Mouse (Mus musculus) hindbrain, embryonic 15.5 days (tissue): Measurements from ENCODE around the gene Arf1. TPM values are rescaled to one million over a fixed set of nuclear protein-coding genes. Genes with fewer than 3 reads are reported as not detected.

Experiments used
- ATAC-seq: fragments of 200-750 bp; cut with Nextera tagmentation; 2 replicates; pipeline ENCODE4 v1.8.0; 2017; ENCODE audit warnings: low read depth, moderate number of reproducible peaks, moderate TSS enrichment; ENCODE audit not compliant: low FRiP score
- H3K27ac ChIP-seq: fragments of 300-500 bp; sonication (generic); replicated peaks from 2 replicates; pipeline ENCODE4 v1.5.1; 2015; ENCODE audit warnings: mild to moderate bottlenecking, inconsistent platforms
- H3K27me3 ChIP-seq: fragments of 300-500 bp; sonication (generic); 2 replicates; pipeline ENCODE4 v1.6.1; 2015; ENCODE audit warnings: control low read depth, inconsistent platforms
- H3K36me3 ChIP-seq: fragments of 300-500 bp; sonication (generic); 2 replicates; pipeline ENCODE4 v1.6.1; 2015; ENCODE audit warnings: control low read depth, inconsistent platforms
- H3K4me1 ChIP-seq: fragments of 300-500 bp; sonication (generic); replicated peaks from 2 replicates; pipeline ENCODE4 v1.6.1; 2015; ENCODE audit warnings: control low read depth, inconsistent platforms
- H3K4me2 ChIP-seq: fragments of 300-500 bp; sonication (generic); 2 replicates; pipeline ENCODE4 v1.6.1; 2015; ENCODE audit warnings: moderate library complexity, mild to moderate bottlenecking, inconsistent platforms
- H3K4me3 ChIP-seq: fragments of 300-500 bp; sonication (generic); 2 replicates; pipeline ENCODE4 v1.5.1; 2015; ENCODE audit warnings: mild to moderate bottlenecking, inconsistent platforms
- H3K9ac ChIP-seq: fragments of 300-500 bp; sonication (generic); 2 replicates; pipeline ENCODE4 v1.6.1; 2015; ENCODE audit warnings: inconsistent platforms
- H3K9me3 ChIP-seq: fragments of 300-500 bp; sonication (generic); 2 replicates; pipeline ENCODE4 v1.6.1; 2016; ENCODE audit warnings: control low read depth, inconsistent platforms
- WGBS: fragments of 180-500 bp; shearing (Covaris S2); methylation state at CpG from one replicate; pipeline ENCODE4 v1.1.7; 2015; 5-methylcytosine and 5-hydroxymethylcytosine counted together
- polyA plus RNA-seq: library from polyadenylated mRNA; unstranded; fragments of >200 nt; fragmentation: Nextera tagmentation; extraction: Ambion mirVana; gene quantifications from 2 replicates; pipeline ENCODE4 v1.2.1, GENCODE M21; 2015

Gene Arf1
- polyA plus RNA-seq, 1 experiment from 2014 or later, result 653 TPM

DNA sequence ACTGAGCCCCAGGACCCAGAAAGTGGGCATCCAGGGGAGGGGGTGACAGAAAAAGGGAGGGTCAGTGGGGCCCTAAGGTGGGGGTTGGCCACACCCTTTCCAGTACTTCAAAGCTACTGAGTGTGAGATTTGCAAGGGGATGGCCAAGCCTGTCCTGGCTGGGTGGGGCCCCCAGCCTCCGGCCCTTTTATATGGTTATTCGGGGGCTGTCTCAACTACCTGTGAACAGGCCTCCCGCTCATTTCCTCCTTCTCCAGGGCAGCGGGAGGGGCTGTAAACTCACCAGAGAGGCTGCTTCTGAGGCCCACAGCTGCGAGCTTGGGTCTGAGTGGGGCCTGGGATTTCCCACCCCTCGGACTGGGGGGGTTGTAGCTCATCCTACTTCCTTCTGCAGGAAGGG, 15.8 kb upstream of the Arf1 start:
- 46% methylated on average over 6 of the region's 6 CpGs for WGBS
- Histone ChIP-seq H3K9me3 (no peaks in the 10 kb centered on the region), H3K4me3 (no peak overlapping the region), H3K4me2 (no peak overlapping the region), H3K27me3 (no peaks in the 10 kb centered on the region), H3K36me3 (no peaks in the 10 kb centered on the region), H3K9ac (no peak overlapping the region), H3K4me1 (peaks cover 4% of the 10 kb centered on the region), H3K27ac (no peak overlapping the region)
- no peak for ATAC-seq

DNA sequence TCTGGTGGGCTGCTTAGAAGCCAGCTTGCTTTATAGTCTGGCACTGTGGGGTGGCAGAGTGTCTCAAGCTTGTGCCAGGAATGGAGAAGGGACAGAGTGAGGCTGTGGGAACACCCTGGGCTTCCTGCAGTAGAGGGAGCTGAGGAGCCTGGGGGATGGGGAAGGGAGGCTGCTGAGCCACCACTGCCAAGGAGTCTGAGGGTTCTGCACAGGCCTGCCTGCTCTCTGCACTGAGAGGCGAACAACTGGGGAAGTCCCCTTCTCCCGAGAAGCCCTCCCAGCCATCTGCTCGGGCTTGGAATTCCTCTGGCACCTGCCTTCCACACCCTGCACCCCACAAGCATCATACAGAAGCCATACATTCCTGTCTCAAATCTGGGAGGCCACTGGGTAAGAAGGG, 13.8 kb upstream of the Arf1 start:
- Histone ChIP-seq H3K27ac (no peak overlapping the region), H3K4me2 (no peak overlapping the region), H3K4me1 (peaks cover 10% of the 10 kb centered on the region), H3K9ac (no peak overlapping the region), H3K36me3 (no peaks in the 10 kb centered on the region), H3K27me3 (no peaks in the 10 kb centered on the region), H3K4me3 (no peak overlapping the region), H3K9me3 (no peaks in the 10 kb centered on the region)
- WGBS, result 59% methylated on average over 3 of the region's 3 CpGs
- ATAC-seq, result no peak

DNA sequence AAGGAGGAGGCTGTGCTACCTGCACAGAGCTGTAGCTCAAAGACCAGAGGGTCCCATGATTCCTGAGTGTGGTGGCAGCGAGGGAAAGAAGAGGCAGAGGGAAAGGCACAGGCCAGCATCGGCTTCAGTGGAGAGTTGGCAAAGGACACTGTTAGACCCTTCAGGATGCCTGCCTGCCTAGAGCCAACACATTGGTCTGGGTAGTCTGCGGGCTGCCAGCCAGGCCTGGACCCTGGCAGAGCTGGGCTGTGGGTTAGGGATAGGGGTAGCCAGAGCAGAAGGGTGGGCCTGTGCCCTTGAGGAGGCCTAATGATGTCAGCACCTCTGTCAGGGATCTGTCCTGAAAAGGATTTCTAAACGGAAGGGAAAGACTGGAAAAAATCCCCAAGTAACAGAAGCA, 11.7 kb upstream of the Arf1 start:
- peaks cover 10% of the 10 kb centered on the region for H3K4me1 ChIP-seq
- no peaks in the 10 kb centered on the region for H3K36me3 ChIP-seq
- WGBS, result 67% methylated on average over 4 of the region's 4 CpGs
- no peaks in the 10 kb centered on the region for H3K9me3 ChIP-seq
- H3K4me2 ChIP-seq, result no peak overlapping the region
- no peak overlapping the region for H3K27ac ChIP-seq
- no peak for ATAC-seq
- H3K9ac ChIP-seq, result no peak overlapping the region
- no peak overlapping the region for H3K4me3 ChIP-seq
- H3K27me3 ChIP-seq, result no peaks in the 10 kb centered on the region

DNA sequence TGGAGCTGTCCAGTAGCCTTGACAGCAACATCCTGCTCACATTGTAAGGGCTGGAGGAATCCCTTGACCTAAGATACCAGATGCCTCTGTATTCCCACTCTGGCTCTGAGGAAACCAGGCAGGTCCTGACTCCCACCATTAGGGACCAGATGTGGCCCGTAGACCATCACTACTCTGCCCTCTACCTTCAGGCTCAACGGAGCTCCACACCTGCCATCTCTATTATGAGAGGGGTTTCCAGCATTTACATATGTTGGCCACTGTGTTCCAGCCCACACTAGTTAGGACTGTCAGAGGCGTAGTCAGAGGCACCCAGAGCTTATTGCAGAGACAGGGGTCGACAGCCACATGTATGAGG, 11.3 kb upstream of the Arf1 start:
- Histone ChIP-seq H3K27ac (no peak overlapping the region), H3K4me2 (0 out of 2 replicates have a peak overlapping the region, but pooled peaks have one; percentile 2), H3K36me3 (no peaks in the 10 kb centered on the region), H3K4me3 (no peak overlapping the region), H3K27me3 (no peaks in the 10 kb centered on the region), H3K4me1 (peaks cover 10% of the 10 kb centered on the region), H3K9ac (no peak overlapping the region), H3K9me3 (no peaks in the 10 kb centered on the region)
- ATAC-seq, result 0 out of 2 replicates have a peak, but pooled peaks have one; percentile 5
- whole genome bisulfite sequencing, result 46% methylated on average over 4 of the region's 4 CpGs

DNA sequence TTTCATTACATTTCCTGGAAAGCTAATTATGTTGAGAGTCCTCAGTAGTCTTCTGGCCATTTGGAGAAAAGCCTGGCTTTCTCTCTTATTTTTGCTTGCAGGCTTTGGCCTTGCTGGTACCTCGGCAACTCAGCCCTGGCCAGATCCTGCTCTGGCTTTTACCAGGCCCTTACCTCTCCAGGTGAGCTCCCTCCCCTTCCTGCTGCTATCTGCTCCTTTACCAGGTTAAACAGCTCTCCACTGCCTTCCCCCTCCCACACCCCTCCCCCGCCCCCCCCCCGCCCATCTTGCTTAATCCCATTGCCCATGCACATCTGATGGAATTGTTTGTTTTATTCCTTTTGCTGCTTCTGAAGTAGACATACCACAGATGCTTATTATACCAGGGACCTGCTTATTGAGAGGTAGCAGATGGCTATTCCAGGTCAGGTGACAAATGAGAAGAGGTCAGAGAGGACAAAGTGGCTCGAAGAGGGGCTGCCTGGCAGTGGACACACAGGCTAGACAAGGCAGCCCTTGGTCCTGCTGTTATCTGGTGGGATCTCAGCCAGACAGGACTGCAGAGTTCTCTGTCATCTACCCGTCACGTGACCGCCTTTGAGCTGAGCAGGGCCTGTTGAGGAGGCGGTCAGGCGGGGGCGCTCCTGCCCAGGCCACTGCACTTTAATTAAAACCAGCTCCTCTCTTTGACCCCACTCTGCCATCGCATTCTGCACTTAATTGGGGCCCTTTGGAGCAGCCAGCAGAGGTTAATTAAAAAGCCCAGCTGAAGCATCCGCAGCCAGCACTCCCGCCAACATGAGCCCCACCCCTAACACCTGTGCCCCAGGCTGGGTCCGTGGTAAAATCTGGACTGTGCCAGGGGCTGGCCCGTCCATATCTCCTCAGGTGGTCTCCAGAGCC, 10.7 kb upstream of the Arf1 start:
- Histone ChIP-seq H3K4me3 (no peak overlapping the region), H3K4me2 (0 out of 2 replicates have a peak overlapping the region, but pooled peaks have one; percentile 2), H3K4me1 (peaks cover 10% of the 10 kb centered on the region), H3K27me3 (no peaks in the 10 kb centered on the region), H3K9ac (no peak overlapping the region), H3K36me3 (no peaks in the 10 kb centered on the region), H3K27ac (no peak overlapping the region), H3K9me3 (no peaks in the 10 kb centered on the region)
- WGBS, result 5% methylated on average over 15 of the region's 15 CpGs
- ATAC-seq, result peak; percentile 80

DNA sequence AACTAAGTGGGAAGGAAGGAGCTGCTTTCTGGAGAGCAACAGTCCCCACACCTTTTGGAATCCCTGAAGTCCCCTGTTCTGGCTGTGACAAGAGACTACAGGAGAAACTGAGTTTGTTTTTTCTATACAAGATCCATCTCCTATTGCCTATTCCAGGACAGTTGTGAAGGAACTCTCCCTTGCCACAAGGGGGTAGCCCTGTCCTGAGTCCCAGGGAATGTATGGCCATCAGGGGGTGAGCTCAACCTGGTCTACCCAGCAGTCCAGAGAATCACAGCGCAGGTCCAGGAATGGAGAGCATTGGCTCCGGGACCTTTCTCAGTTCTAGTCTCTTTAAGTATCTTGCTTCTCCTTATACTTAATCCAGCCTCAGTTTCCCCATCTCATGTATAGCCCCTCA, 4.7 kb upstream of the Arf1 start:
- no peaks in the 10 kb centered on the region for H3K36me3 ChIP-seq
- H3K9me3 ChIP-seq, result no peaks in the 10 kb centered on the region
- H3K27ac ChIP-seq, result no peak overlapping the region
- H3K4me3 ChIP-seq, result no peak overlapping the region
- H3K4me1 ChIP-seq, result peaks cover 9% of the 10 kb centered on the region
- no peak overlapping the region for H3K9ac ChIP-seq
- no peak overlapping the region for H3K4me2 ChIP-seq
- ATAC-seq, result no peak
- H3K27me3 ChIP-seq, result no peaks in the 10 kb centered on the region
- 57% methylated on average over 2 of the region's 2 CpGs for WGBS

DNA sequence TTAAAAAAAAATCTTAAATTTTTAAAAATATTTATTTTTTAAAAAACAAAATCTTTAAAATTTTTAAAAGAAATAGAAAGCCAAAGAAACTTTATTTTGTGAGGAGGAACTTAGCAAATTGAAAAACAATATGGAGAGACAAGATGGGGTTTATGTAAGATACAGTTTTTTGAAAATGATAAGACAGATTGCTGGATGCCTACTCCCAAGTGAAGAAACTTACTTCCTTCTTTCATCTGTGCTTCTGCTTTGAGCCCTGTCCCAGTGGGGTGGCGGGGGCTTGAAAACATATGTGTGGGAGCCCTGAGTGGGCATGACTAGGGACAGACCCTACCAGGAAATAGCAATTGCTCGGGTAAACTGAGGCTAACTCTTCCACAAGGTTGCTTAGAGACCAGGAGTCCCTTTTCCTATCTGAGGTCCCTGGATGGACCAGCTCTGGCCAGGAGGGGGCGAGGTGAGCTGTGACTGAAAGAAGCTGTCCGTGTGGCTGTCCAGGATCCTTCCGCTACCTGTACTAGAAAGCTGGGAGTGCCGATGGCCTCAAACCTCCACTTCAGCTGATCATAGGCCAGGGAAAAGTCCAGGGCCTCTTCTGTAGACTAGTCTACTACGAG, 2.2 kb upstream of the Arf1 start:
- Histone ChIP-seq H3K9ac (no peak overlapping the region), H3K27ac (no peak overlapping the region), H3K4me2 (no peak overlapping the region), H3K27me3 (no peaks in the 10 kb centered on the region), H3K36me3 (no peaks in the 10 kb centered on the region), H3K9me3 (no peaks in the 10 kb centered on the region), H3K4me3 (no peak overlapping the region), H3K4me1 (peaks cover 29% of the 10 kb centered on the region)
- ATAC-seq, result no peak
- WGBS, result 12% methylated on average over 7 of the region's 7 CpGs

DNA sequence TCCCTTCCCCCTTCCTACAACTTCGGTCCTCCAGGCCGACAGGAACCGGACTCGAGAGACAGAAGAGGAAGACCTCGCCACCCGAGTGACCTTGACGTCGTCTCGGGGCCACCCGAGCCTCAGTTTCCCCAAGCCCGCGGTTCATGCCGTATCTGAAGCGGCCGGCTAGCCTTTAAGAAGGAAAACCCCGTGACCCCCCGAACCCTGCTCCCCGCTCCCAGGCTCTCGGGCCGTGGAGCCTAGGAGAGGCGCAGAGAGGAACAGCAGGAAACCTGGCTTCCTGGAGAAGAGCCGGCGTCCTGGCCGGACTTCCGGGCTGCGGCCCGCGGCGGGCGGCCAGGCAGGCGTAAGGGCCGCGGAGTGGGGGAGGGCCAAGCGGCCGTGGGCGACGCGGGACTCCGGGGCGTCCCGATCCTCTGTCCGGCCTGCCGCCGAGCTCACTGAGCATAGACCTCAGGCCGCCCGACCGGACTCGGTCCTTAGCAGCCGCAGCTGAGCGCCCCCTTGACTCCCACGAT, 407 bp downstream of the Arf1 start:
- Histone ChIP-seq H3K4me1 (peaks cover 49% of the 10 kb centered on the region), H3K27me3 (no peaks in the 10 kb centered on the region), H3K27ac (peak overlapping the region; percentile 94), H3K4me2 (peak overlapping the region; percentile 80), H3K36me3 (no peaks in the 10 kb centered on the region), H3K4me3 (peak overlapping the region; percentile 99), H3K9ac (peak overlapping the region; percentile 99), H3K9me3 (no peaks in the 10 kb centered on the region)
- WGBS, result under 1% methylated on average over 42 of the region's 51 CpGs
- ATAC-seq, result peak; percentile 83

DNA sequence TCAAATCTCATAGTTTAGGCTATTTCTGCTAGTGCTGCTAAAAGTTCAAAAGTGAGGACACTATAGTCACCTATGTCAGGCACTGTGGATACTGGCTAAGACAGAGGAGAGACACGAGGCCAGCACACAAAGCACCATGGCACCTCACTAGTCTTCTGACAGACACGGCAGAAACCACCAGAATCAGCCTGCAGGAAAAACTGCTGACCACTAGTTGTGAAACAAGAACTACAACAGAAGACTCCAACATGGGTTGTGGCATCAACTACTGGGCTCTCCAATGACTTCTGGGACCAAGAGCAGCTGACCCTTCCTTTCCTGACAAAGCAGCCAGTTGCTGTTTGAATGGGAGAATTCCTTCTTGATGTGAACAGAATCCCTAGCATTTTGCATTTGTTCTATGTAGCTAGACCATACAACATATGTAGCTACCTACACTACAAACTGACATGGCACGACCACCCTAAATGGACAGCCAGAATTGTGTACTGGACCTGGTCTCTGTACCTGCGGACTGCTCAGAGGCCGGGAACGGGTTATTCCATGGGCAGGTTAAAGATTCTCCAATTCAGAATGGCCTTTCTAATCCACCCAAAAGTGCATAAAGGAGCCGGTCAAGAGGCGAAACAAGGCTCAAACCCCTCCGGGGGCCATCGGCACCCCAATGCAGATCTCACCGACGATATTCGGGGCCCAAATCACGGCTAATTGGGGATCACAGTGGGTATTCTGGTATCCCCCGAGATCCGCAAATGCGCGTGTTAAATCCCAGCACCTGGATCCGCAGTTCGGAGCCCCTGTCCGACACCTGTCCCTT, 1.1 kb downstream of the Arf1 start:
- WGBS, result 3% methylated on average over 21 of the region's 21 CpGs
- H3K4me1 ChIP-seq, result peaks cover 53% of the 10 kb centered on the region
- ATAC-seq, result no peak

DNA sequence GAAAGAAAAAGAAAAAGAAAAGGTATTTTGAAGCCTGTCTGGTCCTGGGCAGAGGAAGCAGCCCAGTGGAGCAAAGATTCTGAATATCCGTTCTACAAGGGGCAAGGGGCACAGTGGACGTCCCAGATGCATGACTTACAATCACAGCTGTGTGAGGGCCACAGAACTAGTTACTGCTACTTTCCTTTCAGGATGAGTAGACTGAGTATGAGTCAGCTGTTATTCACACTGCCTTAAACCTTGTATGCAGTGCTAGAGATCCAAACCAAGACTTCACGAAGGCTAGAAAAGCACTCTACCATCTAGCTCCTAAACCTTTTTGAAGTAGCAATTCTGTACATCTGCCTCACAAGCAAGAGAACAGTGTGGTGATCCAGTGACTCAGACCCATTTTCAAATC, 1.8 kb downstream of the Arf1 start:
- Histone ChIP-seq H3K27me3 (no peaks in the 10 kb centered on the region), H3K9ac (peak overlapping the region; percentile 99; the same call in 1 of the 2 replicates), H3K27ac (no peak overlapping the region), H3K4me1 (peaks cover 60% of the 10 kb centered on the region), H3K4me2 (peak overlapping the region; percentile 80), H3K4me3 (peak overlapping the region; percentile 99), H3K36me3 (no peaks in the 10 kb centered on the region), H3K9me3 (no peaks in the 10 kb centered on the region)
- no peak for ATAC-seq
- 55% methylated on average over 3 of the region's 3 CpGs for WGBS

More for the DNA sequence above, 1.1 kb downstream of the Arf1 start:
- H3K4me2 ChIP-seq, result peak overlapping the region; percentile 80
- H3K4me3 ChIP-seq, result peak overlapping the region; percentile 99
- H3K27ac ChIP-seq, result peak overlapping the region; percentile 94
- H3K36me3 ChIP-seq, result no peaks in the 10 kb centered on the region
- H3K27me3 ChIP-seq, result no peaks in the 10 kb centered on the region
- peak overlapping the region; percentile 99 for H3K9ac ChIP-seq
- no peaks in the 10 kb centered on the region for H3K9me3 ChIP-seq

DNA sequence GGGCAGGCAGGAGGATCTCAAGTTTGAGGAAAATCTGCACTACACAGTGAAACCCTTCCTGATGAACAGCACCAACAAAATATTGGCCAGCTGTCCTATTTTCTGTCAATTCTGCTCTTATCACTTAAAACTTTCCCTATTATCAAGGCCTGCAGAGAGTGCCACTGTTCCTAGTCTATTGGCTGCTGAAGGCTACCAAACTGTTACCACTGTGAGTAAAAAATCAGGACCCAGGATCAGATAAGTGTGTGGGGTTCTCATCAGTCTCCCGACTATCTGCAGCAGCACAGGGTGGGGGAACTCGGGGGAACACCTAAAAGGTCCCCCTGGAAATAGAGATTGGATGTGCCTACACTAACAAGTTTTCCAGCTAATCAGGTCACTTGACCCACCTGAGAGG, 2.9 kb downstream of the Arf1 start:
- Histone ChIP-seq H3K9ac (no peak overlapping the region), H3K27me3 (no peaks in the 10 kb centered on the region), H3K4me1 (peaks cover 58% of the 10 kb centered on the region), H3K4me3 (no peak overlapping the region), H3K27ac (no peak overlapping the region), H3K36me3 (no peaks in the 10 kb centered on the region), H3K9me3 (no peaks in the 10 kb centered on the region), H3K4me2 (peak overlapping the region; percentile 80)
- no peak for ATAC-seq
- WGBS, result 76% methylated on average over 2 of the region's 2 CpGs
